Mouse (Mus musculus) left cerebral cortex, adult 9 months (tissue): ENCODE data around the gene Spocd1.

ENCODE experiments used
- DNase-seq, 2 experiments: peaks; one replicate each; pipeline ENCODE4 v3.0.0; 2022; ENCODE audit warnings: low spot score in 2 of 2

The Spocd1 gene

DNA sequence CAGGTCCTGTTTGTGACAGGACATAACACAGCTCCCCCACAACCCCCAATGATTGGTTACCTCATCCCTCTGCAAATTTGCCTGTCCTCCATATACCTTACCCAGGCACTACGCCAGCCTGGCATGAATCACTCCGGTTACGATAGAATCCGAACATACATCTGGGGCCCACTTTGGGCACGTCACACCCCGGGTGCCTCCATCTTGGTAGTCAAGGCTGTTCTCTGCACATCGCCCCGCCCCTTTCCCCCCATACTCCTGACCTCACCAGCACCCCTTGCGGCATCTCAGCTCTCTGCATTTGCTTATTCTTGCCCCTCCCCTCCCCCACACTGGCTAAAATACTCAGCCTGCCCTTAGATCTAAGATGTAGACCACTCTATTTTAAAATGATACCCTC, 76.5 kb downstream of the Spocd1 start:
- DNase-seq: no peak

DNA sequence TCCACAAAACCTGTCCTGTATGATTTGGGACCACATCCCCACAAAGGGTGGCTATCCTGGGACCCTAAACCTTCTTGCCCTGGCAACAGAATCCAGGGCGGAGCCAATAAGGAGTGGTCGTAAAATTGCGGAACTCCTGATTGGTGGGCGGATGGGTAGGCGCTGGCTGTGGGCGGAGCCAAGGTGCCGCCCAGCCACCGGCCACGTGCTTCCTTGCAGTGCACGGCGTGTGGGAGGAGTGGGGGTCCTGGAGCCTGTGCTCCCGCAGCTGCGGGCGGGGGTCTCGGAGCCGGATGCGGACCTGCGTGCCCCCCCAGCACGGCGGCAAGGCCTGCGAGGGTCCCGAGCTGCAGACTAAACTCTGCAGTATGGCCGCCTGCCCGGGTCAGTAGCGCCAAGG, 77.5 kb downstream of the Spocd1 start:
- no peak for DNase-seq
